Mouse (Mus musculus) adrenal gland, adult (tissue): ENCODE data around the gene Asap2.

Source experiments
- DNase-seq, 2 experiments: peaks; one replicate each; pipeline ENCODE4 v3.0.0; 2022 to 2023; ENCODE audit warnings: low spot score in 1 of 2; ENCODE audit not compliant: inconsistent age in 2 of 2

Gene Asap2

GRCm38 (mm10) chr12:21305741-21306140 is 315.5 kb downstream of the Asap2 start:
- DNase-seq = no peak

GRCm38 (mm10) chr12:21306721-21307120 is 316.5 kb downstream of the Asap2 start:
- no peak for DNase-seq

DNA sequence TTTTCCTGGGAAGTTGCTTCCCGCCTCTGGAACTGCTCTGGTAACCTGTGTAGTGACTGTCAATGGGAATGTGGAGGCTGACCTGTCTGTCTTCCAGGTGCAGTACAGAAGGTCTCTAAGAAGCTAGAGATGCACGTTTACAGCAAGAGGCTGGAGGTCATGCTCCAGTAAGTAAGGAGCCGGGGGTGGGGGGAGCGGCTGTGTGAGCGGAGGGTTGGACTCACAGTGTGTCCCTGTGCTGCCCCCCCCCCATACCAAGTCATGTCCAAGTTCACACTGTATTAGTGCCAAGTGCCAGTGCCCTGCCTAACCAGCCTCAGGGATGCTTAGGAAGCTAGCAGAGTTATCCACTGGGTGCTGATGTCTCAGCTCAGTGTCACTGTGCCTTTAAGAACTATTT is 321.9 kb downstream of the Asap2 start:
- no peak for DNase-seq

DNA sequence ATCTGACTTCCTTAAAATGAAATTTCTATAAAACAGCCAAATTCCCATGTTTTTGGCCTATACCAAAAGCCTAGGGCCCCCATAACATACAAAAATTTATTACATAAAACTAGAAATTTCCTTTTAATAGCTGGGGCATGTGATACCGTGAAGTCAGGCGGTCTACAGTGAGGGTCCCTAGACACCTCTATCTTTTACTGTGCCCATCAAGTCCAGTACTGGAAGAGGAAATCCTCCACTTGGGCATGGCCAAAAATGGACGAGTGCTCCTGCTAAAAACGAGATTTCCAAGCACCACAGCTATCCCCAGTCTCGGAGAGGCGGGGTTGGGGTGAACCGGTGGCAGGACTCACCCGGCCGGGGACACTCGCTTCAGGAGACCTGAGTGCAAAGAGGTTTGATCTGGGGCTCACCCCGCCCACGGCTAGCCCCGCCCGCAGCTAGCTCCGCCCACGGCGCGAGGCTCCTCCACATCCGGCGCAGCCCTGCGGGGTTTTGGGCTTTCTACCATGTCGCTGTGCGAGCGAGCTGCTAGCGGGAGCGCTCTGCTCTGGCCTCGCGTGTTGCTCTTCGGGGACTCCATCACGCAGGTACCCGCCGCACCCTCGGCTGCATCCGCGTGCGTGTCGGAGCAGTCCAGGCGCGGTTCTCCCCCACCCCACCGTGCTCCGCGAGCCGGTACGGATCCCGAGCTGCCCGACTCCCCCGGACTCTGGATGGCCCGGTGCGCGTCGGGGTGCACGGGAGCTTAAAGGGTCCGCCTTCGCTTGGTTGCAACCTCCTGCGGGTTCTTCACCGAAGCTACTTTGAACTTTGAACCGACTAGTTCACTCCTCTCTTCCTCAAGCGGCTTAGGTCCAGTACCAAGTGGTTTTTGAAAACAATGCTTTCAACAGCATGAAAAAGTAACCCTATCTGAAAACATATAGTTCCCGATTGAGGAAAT is 325.9 kb downstream of the Asap2 start, which contains the start of gene Iah1:
Gene Iah1, plus strand, starts transcription at position 467 of the 946 bp plus-strand sequence.
- DNase-seq = peak; percentile 89 to 95

DNA sequence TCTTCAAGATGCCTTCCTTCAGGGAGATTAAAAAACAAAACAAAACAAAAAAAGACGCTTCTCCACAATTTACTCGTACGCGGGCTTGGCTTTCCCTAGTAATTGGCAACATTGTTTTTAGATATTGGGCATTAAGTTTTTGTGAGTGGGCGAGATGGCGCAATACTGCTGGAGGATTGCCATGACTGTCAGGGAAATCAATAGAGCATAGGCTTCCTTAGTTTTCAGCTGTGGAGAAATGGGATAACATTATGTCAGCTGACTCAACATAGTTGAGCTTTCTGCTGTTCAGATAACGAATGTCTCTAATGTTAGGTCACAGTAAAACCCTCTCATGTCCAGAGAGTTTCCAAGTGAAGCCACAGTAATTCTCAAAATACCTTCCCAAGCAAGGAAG is 326.6 kb downstream of the Asap2 start:
- peak; percentile 53 to 89 for DNase-seq

GRCm38 (mm10) chr12:21318143-21318895 is 328.1 kb downstream of the Asap2 start:
- peak; percentile 67 to 86 for DNase-seq
